Mouse (Mus musculus) spleen, postnatal 10 days (tissue): ENCODE measurements around the gene Prrt1.

Source experiments
- DNase-seq, 2 experiments: peaks; one replicate each; pipeline ENCODE4 v3.0.0; 2021 to 2022; ENCODE audit warnings: low spot score in 2 of 2

Gene Prrt1

DNA sequence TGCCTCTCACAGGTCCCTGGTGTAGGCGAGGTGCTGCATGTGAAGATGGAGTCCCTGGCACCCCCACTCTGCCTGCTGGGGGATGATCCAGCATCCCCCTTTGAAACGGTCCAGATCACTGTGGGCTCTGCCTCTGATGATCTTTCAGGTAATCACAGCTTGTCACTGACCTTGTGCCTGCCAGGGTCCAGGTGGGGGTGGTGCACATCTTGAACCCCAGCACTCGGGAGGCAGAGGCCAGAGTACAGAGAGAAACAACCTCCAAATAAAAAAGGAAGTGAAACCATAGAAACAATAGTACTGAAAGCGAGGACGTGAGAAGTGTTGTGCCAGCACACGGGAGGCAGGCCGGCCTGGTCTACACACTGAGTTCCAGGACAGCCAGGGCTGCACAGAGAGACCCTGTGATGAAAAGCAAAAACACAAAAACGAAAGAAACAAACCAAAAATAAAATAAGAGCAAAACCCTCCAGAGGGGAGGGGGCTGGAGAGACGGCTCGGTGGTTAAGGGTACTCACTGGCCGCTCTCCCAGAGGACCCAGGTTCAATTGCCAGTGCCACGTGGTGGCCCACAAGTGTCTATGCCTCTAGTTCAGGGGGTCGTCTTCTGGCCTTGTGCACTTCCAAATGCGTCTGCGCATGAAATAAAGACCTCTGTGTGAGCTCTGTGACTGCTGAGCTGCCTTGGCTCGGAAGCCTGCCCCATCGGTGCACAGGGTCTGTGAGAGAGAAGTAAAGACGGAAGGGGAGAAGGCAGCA lies 20.0 kb downstream of the Prrt1 start:
- DNase-seq = no peak

DNA sequence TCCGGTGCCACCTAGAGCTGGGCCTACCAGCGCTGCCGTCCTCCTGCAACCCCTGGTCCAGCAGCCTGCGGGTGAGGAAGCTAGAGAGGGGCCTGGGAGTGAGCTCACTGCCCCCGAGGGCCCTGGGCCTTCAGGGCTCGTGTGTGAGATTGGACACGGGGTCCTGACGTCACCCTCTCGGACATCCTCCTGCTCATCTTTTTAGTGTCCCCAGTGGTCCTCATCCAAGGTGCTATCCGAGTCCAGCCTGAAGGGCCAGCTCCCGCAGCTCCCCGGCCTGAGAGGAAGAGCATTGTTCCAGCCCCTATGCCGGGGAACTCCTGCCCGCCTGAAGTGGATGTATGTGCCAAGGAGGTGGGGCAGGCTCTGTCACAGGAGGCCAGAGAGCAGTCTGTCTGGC lies 21.4 kb downstream of the Prrt1 start:
- DNase-seq = no peak

DNA sequence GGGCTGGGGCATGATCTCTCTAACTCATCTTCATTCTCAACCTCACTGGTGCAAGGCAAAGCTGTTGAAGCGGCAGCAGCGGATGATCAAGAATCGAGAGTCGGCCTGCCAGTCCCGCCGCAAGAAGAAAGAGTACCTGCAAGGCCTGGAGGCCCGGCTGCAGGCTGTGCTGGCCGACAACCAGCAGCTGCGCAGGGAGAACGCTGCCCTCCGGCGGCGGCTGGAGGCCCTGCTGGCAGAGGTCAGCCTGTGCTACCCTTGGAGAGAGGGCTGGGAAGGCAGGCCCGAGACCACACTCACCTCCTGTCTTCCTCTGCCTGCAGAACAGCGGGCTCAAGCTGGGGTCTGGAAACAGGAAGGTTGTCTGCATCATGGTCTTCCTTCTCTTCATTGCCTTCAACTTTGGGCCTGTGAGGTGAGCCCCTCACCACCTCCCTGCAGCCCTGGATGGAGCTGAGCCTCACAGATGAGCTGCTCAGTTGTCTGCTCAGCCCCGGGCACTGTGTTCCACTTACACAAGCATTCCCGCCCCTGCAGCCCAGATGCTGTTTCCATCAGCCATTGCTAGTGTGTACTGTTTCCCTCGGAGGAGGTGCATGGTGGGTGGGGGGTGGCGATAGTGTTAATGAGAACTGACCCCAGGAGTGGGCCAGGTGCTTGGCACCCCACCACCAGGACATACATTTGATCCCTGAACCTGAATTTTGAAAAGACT lies 22.3 kb downstream of the Prrt1 start:
- DNase-seq = peak in 1 of 2 experiments; percentile 63

DNA sequence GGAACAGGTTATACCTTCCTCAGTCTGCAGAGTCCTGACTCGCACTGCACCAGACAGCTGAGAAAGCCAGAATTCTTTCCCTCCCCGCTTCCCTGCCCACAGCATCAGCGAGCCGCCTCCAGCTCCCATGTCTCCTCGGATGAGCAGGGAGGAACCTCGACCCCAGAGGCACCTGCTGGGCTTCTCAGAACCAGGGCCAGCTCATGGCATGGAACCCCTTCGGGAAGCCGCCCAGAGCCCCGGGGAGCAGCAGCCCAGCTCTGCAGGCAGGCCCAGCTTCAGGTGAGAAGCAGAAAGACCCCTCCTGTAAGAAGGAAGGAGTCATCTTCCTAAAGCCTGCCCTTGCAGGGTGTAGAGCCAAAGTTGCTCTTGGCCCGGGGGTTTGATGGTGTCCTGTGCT lies 23.2 kb downstream of the Prrt1 start:
- no peak for DNase-seq

DNA sequence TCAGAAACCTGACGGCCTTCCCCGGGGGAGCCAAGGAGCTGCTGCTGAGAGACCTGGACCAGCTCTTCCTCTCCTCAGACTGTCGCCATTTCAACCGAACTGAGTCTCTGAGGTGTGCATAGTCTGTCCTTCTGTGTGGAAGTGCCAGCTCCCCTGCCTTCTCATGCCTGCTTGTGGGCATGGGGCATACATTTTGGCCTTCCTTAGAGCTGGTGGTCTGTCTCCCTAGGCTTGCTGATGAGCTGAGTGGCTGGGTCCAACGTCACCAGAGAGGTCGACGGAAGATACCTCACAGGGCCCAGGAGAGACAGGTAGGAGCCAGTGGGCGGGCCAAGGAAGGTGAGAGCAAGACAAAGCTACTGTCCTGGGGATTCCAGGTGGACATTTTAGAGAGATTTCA lies 23.7 kb downstream of the Prrt1 start:
- no peak for DNase-seq

DNA sequence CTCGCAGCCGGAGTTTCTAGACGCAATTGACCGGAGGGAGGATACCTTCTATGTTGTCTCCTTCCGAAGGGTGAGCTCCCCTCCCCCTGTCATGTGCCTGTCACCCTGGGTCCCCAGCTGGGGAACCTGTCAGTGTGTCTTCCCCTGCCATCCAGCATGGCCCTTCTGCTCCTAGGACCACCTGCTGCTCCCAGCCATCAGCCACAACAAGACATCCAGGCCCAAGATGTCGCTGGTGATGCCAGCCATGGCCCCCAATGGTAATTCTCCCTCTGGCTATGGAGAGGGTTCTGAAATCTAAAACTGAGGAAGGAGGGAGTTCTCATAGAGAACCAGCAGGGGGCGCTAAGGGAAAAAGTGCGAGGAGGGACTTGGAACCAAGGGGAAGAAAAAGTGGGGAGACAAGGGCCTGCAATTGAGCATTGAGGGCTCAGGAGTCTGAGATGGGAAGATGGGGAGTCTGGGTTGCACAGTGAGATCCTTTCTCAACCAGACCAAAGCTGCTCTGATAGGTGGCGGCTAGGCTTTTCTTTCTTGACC lies 24.5 kb downstream of the Prrt1 start:
- peak; percentile 50 to 76 for DNase-seq

DNA sequence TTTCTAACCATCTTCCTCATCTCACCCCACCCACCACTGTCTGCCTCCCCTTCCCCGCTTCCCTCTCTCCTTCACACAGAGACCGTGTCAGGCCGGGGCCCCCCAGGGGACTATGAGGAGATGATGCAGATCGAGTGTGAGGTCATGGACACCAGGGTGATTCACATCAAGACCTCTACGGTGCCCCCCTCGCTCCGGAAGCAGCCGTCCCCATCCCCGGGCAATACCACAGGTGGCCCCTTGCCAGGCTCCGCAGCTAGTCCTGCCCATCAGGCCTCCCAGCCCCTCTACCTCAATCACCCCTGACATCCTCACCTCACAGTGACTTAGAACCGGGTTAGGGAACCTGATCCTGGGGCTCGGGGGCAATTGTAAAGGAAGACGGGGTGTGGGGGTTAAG lies 25.1 kb downstream of the Prrt1 start:
- no peak for DNase-seq

DNA sequence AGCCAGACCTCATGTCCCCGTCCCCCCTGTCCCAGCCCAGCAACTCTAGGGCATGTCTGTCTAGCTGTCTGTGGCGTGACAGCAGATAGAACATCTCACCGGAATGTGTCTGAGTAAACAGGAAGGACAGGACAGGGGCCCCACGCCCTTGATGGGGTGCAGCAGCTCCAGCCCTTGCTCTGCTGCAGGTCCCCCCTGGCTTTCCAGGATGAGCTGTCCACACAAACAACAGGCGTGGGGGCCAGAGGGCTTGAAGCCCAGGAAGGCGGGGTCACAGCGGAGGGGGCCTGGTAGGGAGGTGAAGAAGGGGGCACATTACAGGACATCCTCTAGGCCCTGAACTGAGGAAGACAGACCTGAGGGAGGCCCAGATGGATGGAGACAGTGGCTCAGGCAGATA lies 25.8 kb downstream of the Prrt1 start:
- DNase-seq = no peak

DNA sequence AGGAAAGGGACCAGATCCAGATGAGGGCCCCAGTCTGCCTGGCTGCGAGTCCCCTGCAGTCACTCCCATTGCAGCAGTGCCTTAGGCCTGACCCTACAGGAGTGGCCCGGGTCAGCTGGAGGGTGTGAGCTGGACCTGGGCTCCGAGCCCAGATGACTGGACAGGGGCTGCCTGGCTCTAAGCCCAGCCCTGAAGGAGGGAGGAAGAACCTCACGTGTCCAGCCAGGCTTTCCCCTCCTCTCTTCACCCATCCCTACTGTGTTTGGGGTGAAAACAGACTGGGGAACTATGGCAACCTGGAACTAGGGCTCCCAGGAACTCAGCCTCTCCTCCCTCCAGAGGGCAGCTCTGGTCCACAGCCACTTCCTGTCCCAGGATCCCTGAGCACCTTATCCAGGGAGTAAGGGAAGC lies 26.3 kb downstream of the Prrt1 start:
- DNase-seq = no peak

DNA sequence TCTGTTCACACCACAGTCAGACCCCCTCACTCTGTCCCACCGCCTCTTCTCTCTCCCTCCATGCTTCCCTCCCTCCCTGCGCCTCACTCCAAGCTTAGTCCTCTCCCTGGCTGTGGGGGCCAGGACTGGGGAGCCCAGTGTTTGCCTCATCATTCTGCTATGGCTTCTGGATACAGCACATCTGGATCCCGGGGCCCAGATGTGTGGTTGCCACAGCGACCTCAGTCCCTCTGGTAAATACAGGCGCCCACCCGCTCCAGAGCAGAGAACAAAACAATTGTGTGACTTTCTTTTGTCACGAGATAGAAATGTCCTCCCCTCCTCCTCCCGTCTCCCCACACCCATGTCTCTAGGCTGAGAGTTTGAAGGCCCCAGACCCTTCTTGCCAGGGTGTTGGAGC lies 27.3 kb downstream of the Prrt1 start:
- no peak for DNase-seq

DNA sequence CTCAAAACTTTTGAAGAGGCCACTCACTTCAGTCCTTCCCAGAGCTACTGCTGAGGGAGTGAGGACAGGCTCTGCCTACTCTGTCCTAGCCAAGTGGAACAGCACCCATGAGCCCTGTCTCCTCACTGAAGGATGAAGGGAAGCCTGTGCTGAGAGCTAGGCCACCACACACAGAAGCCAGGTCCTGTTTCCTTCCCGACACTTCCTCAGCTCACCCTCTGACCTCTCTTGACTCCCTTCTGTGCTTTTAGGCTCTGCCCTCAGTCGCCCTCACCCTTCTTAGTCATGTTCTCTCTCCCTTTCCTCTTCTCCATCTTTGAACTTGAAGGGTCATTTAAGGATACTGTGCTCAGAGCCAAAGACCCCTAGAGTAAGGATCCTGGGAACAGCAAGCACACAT lies 27.9 kb downstream of the Prrt1 start:
- no peak for DNase-seq

DNA sequence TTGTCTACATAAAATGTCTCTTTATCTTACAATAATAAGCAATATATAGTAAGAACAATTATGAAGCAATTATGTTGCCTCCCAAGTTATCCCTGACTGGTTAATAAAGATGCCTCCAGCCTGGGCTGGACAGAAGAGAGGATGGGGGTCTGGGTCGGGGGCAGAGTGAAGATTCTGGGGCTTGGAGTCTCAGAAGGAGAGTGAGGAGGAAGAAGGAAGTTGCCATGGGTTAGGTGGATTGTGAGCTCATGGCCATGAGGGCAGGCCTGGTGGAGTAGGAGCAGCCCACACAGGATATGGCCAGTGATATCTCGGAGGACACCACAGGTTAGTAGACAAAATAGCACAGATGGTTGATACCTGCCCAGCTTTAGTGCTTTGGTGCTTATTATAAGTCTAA lies 28.8 kb downstream of the Prrt1 start:
- no peak for DNase-seq

DNA sequence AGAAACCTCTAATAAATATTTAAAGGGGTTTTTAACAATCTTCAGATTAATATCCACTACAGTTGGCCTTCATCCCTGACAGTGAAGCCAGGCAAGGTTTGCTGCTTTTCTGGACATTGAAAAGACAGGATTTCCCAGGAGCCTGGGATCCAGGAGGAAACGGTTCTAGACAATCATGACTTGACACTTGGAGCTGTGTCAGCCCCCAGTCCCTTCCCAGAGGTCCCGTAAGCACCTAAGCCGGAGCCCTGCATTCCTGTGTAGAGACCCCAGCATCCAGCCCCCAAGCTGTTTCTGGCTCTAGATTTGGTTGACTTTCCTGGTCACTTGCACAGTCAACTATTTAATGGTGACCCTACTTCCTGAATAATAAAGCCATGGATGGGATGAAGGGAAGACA lies 29.3 kb downstream of the Prrt1 start:
- DNase-seq = no peak

DNA sequence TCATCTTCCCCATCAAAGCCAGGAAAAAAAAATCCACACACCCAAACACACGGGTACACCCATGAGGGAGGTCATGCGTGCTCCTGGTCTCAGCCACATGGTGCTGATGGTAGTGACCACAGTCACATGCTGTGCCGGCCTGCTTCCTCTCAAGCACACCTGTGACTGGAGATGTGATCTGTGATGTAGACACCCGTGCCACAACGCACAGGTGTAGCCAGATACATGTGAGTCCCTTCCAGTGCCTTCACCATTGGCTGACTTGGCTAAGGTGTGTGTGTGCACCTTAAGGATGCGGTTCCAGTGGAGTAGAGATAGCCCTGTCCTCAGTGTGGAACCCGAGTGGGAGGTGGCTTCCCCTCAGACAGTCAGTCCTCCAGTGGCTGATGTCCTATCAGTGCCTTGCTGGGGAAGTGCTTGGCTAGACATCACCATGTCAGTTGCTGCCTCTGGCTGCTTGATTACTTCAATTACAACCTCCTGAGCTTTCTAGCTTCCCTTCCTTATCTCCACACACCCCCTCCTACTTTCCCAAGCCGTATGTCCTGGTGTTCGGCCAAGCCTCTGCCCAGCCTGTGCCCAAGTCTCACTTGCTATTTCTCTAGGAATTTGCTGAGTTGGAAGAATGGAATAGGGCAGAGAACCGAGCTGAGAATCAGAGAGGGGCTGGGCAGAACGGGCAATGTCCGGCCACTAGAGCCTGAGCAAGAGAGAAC lies 30.0 kb downstream of the Prrt1 start:
- DNase-seq = no peak

DNA sequence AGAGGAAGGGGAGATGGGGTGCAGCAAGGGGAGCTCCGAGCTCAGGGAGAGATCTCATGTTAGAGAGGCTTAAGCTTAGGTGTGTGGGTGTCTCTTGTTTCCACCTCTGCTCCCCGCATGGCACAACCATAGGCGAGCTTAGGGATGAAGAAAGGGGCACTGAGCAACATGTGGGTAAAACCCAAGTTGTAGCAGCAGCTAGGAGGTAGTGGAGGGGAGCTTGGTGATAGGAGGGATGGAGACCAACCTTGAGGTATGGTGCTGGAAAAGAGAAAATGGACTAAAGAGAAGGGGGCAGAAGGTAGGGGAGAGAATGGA lies 30.5 kb downstream of the Prrt1 start:
- no peak for DNase-seq

DNA sequence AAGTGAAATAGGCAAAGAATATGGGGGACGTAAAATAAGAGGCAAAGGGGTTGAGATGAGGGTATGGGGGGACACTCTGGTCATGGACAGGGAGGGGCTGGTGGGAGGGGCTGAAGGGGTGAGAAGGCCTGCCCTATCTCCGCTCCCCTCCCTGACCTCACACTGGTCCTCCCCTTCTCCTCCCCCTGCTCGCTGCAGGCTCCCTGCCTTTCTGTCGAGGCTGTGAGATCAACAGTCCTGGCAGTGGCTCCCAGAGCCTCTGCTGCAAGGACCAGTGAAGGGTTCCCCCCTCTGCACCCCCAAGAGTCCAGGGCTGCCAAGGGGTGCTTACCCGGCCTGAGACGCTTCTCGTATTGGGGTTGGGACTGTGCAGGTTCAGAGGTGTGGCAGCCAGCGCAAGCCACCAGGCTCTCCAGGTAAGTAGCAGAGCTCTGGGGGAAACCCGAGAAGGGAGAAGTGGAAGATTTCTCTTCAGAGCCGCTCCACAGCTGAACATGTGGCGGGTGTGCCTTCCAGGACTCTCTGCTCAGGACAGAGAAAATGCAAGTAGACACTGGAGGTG lies 31.0 kb downstream of the Prrt1 start:
- DNase-seq = no peak

DNA sequence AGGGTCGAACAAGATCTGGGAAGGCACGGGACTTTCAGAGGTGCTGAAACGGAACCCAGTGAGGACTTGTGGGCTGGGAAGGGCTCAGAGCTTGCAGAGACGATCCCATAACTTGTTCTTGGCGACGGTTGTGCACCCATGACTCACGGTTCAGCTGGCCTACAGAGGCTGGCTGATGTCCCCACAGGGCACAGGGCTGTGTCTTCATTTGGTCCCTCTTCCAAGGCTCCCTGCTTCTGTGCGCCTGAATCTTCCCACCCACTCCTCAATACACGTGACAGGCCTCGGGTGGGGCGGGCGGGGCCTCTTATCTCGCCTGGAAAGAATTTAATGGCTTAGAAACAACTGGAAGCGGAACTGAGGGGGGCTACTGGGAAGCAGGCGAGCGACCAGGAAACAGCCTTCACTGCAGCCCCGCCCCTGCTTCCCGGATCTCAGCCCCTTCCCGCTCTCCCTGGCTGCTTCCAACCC lies 31.8 kb downstream of the Prrt1 start:
- no peak for DNase-seq

DNA sequence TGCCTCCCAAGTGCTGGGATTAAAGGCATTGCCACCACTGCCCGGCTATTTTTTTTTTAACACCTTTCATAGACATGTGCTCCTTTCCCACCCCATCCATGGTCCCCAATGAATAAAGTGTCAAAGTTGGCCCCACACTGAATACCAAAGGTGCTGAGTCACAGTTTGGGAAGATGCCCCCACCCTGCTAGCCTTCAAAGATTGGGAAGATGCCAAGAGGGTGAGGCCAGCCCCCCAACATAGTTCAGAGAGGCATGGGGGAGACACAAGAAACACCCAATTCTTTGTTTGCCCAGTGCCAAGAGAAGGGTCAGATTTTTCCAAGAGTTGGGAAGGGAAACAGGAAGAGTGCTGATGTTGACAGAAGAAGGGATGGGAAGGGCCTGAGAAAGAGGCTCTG lies 33.1 kb downstream of the Prrt1 start:
- no peak for DNase-seq

DNA sequence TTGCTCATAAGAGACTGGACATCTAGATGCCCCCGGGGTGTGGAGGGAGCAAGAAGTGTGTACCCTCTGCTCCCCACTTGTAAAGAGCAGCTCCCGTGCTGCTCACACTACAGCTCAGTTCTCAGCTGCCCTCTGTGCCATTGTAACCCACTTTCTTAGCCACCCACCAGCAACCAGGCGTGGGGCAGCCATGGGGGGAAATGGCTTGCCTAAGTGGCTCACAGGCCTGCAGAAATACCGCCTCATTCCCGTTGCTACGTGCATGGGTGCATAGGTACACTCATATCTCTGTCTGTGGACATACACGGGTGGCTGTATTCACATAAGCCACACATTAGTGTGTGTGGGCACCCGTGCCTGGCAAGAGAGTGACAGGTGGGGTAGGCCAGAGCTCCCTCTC lies 33.6 kb downstream of the Prrt1 start:
- DNase-seq = no peak

DNA sequence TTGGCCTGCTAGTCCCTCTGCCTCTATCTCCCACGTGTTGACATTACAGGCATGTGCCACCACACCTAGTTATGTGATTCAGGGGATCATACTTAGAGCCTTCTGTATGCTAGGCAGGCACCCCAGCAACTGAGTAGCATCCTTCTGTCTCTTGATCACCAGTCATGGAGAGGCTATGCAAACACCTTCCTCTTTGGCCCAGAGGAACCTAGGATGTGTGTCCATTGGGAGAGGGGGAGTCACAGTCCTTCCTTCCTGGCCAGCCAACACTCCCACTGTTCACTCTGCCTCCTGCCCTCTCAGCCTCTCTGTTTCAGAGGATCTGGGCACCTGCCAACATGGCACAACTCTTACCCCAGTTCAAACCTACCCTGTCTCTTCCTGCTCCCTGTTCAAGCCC lies 34.2 kb downstream of the Prrt1 start:
- DNase-seq = no peak

DNA sequence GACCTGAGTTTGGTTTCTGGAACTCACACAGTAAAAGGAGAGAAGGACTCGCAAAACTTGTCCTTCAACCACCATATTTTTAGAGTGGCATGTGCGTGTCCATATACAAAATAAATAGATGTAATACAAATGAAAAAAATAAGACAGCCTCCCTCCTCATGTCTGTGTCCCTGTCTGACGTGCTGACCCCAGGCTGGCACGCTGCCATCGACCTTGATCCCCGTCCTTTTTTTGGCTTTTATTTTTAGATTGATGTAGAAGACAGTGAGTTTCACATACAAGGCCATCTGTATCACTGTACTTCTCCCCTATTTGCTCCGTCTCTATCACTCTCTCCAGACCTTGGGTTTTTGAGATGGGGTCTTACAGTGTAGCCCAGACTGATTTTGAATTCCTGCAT lies 35.1 kb downstream of the Prrt1 start:
- no peak for DNase-seq

DNA sequence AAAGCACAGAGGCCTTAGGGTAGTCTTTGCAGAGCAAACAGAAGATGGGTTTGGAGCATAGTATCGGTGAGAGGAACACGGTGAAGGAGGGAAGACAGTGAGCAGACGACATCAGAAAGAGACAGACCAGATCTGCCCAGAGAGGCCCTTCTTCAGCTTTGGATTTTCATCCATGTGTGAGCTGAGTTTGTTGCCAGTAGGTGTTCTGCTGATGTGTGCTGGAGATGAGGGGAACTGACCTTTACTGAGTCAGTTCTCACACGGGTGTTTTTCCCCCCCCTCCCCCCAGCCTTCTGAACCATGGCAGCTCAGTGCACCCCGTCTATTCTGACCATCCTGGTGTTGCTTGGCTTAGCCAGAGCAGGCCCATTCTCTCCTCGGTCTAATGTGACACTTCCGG lies 40.9 kb downstream of the Prrt1 start, which contains the start of gene Tnxb:
TSS of gene Tnxb (plus strand) at position 301 of the 400 bp plus-strand sequence.
- DNase-seq = no peak
